Mouse (Mus musculus): ENCODE measurements around the gene Car15. TPM values are rescaled to one million over a fixed set of nuclear protein-coding genes. Genes with fewer than 3 reads are reported as not detected.

Gene Car15
- total RNA-seq, 4 experiments from 2014 or later = 0.46 to 1.1 (median 0.81) TPM

DNA sequence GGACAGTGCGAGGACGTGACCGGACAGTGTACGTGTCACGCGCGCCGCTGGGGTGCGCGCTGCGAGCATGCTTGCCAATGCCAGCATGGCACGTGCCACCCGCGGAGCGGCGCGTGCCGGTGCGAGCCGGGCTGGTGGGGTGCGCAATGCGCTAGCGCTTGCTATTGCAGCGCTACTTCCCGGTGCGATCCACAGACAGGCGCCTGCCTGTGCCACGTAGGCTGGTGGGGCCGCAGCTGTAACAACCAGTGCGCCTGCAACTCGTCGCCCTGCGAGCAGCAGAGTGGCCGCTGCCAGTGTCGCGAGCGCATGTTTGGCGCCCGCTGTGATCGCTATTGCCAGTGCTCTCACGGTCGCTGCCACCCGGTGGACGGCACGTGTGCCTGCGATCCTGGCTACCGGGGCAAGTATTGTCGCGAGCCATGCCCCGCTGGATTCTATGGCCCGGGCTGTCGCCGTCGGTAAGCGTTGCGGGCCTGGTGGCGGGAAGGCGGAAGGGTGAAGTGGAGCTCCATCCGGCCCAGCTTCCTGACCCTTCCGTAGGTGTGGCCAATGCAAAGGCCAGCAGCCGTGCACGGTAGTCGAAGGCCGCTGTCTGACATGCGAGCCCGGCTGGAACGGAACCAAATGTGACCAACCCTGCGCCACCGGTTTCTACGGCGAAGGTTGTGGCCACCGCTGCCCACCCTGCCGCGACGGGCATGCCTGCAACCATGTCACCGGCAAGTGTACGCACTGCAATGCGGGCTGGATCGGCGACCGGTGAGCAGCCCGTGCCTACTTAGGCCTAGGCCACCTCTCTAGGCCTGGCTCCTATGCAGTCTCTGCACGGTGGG, 35.1 kb downstream of the Car15 start:
- DNase-seq (ENCODE audit: low spot score in 2 of 2) = no peak

DNA sequence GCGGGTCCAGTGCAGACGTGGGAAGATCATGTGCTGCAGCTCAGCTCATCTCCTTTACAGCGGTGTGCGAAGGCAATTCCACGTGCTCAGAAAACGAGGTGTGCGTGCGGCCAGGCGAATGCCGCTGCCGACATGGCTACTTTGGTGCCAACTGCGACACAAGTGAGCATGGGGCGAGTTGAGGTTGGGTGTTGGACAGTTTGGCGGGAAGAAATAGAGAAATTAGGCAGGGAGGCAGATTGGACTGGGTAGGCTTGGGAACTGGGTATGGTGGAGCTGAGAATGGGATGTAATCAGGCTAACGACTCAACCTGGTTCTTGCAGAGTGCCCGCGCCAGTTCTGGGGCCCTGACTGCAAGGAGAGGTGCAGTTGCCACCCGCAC, 35.7 kb downstream of the Car15 start:
- DNase-seq (ENCODE audit: low spot score in 2 of 2) = no peak

DNA sequence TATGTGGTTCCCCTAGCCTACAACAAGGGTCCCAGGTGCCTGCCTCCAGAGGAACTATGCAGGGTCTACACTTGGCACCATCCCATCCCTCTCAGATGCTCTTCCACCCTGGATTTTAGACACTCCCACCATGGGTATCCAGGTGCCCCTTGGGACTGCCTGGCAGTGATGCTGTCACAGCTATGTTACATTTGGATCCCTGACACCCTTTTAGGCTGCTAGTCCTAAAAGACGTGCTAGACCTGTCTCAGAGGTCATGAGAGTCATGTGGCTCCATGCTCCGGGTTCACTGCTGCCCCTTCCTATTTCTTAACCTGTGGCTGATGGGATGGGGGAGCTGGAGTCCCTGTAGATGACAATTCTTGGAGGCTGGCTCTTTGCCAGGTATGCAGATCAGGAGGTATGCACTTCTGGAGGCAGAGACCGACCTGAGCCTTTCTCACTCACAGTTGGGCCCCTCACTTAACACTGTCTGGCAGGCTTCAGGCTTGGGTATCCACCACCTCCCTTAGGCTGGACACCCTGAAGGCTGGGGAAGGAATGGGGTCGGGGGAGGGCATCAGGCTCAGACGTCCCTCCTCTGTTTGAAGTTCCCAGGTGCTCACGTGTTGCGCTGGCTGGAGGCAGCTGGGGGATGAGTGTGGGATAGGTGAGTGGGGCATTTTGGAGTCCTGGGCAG, 36.2 kb downstream of the Car15 start:
- no peak for DNase-seq (ENCODE audit: low spot score in 2 of 2)

DNA sequence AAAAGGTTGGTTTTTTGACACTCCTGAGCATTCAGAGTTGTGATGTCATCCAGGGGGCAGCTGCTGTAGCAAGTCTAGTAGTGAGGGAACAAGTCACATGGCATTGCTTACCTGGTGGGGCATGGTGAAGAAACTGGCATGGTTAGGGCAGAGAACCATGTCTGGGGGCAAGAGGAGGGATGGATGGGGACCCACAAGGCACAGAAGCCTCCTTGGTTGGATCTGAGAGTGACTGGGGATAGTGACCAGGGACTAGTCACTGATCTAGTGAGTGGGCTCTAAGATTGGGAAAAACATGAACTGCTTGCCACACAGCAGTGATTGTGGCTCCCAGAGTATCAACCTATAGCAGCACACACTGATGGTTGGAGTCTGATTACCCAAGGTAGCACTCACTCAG, 38.6 kb downstream of the Car15 start:
- DNase-seq (ENCODE audit: low spot score in 2 of 2) = no peak

DNA sequence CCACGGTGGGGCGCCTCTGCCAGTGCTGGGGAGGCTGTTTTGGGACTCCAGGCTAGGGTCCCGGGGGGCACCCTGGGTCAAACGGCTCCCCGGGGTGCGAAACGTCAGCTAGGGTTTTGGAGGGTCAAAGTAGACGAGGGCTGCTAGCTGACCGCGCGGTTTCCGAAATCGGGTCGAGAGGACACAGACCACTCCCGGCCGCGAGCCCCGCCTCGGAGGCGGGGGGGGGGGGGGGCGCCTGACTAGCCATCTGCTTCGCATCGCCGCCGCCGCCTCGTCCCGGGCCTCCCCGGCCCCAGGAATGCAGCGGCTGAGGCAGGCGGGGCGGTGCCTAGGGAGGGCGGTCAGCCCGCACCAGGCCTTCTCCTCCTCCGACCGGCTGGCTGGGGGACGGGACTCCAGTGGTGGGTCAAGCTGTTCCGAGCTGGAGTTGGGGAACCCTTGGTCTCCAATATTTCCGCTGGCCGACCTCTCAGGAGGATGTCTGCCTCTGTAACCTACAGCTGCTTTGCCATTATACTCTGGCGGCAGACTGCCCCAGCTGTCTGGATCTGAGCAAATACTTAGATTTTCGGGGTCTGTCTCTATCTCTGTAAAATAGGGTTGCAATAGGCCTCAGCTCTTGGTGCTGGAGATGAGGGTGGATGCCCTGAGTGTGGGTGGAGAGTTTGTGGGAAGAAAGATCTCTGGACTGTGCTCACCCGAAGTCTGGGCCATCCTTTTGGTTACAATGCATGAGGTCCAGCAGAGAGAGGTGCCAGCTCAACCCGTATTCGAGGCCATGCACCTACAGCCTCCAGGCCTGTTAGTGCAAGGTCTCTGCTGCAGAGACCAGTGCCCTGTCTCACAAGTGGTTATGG, 39.6 kb downstream of the Car15 start:
- peak; percentile 36 to 60 for DNase-seq (ENCODE audit: low spot score in 2 of 2)

DNA sequence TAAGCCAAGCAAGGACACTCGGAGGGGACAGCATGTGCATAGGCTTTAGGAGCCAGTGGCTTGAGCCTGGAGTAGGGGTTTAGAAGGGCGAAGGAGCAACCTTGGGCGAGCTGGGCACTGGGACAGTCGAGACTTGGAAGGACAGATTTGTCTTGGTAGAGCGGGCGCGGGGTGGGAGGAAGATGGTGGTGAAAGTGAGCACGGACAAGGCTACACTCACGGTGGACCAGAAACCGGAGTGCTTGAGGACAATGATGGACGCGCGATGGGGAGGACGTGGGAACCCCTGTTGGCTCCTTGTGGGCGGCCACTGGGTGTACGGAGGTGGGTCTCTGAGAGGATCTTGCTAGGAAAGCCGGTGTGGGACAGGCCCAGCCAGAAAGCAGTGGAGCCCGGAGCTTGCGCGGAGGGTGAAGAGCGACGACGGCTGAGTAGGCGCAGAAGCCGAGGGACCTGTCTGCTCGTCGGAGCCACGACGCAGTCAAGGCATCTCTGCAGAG, 40.3 kb downstream of the Car15 start:
- DNase-seq (ENCODE audit: low spot score in 2 of 2) = no peak

DNA sequence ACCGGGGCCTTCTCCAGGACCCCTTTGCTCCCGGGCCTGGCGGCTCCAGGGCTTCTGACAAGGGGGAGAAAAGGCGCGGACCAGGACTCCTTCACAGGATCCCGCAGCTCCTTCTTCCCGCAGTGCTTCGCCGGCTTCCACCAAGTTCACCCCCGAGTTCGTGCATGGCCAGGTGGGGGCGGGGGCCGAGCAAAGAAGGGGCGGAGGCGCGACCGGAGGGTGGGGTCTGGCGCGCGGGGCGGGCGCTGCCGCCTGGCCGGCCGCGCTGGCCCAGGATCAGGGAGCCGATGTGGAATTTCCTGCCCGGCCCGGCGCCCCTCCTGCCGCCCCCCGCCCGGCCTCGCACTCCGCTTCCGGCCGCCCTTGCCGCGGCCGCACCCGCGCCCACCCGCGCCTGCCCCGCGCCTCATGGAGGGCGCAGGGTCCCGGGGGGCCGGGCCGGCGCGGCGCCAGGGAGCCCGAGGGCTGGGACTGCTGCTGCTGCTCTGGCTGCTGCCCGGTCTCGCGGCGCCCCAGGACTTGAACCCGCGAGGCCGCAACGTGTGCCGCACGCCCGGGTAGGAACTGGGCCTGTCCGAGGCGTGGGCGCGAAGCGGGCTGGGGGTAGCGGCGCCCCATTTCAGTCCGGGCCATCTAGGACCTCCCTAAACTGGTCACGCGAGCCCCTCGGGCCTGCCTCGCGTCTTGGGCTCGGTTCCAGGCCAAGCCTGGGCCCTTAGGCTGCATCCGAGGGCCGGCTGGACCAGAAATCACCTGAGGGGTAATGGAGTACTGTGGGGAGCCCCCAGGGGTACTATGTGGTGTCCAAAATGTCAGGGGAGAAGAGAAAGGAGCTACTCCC, 41.0 kb downstream of the Car15 start, which contains the start of gene Scarf2:
TSS of gene Scarf2 (plus strand) at position 312 of the 841 bp plus-strand sequence.
- DNase-seq (ENCODE audit: low spot score in 2 of 2) = peak in 1 of 2 experiments; percentile 42

DNA sequence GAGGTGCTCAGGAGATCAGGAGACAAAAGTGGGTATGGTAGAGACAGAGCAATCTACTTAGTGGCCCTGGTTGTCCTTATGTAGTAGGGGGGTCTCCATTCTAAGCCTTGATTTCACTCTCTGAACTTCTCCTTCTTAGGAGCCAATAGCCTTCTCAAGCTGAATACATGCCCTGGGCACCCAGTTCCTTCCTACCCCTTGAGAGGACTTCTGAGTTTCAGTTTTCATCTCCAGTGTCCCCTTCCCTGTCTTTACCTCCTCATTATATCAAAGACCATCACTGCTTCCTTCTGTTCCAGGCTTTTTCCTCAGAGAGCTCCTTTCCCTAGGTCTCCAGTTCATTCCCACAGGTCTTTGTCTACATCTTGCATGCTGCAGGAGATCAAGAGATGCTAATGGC, 41.6 kb downstream of the Car15 start:
- no peak for DNase-seq (ENCODE audit: low spot score in 2 of 2)

DNA sequence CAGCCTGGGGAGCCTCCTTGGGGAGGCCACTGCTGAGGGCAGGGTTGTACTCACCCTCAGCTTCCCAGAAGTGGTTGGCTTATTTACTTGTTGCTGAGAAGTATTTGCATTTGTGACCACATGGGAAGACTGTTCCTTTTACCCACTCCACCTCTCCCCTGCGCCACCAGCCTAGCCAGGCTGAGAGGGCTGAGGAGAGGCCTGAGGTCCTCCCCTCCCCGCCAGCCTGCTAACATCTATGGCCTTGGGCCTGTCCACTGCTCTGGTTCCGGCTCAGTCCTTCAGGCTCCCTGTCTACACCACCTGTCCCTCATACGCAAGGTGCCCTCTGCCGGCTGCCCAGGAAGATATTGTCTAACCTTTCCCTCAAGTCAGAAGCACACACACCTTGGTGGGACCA, 42.5 kb downstream of the Car15 start:
- no peak for DNase-seq (ENCODE audit: low spot score in 2 of 2)

DNA sequence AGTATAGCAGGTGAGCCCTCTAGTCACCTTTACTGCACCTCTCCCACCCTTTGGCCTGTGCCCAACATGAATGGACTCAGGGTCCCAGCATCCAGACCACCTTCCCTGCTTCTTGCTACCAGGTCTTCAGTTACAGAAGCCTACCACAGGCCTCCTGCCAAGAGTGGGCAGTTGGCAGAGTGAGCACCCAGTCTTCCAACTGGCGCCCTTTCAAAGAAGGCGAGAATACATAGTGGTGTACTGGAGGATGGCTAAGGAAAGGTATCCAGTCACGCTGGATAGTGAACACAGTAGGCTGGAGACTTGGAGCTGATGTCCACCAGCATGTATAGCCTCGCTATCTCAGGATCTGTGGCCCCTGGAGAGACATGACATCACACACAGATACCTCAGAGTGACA, 44.1 kb downstream of the Car15 start:
- DNase-seq (ENCODE audit: low spot score in 2 of 2) = no peak

DNA sequence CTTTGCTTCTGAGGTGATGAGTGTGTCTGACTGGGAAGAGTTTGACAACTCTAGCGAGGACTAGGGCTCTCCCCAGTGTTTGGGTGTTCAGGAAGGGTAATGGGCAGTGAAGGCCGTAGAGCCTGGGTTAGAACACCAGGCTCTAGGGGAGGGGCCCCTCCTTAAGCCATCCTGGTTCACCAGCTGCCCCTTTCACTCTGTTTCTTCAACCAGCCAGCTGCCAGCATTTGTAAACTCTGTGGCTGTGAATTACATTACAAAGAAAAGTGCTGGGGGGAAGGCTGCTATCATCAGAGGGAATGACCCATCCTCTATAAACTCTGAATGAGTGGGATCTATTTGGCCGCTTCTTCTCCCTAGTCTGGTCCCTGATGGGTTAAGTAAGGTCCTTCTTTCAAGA, 45.4 kb downstream of the Car15 start:
- no peak for DNase-seq (ENCODE audit: low spot score in 2 of 2)

DNA sequence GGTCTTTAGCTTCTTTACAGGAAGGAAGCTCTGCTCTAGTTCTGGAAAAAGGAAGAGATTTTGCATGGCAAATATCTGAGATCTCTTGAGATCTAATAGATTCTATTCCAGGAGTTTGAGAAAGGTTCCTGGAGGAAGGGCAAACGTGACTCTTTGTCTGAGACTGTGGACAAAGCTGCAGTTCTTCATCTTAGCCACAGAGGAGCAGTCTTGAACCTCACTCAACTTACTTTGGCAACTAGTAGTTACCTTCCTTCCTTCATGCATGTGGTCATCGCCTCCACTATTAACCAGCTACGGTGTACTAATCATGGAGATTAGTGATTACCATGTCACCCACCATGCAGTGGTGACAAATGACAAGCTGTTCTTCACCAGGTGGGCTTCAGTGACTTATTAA, 52.8 kb downstream of the Car15 start:
- no peak for DNase-seq (ENCODE audit: low spot score in 2 of 2)

Other genes starting within 250 kb of the Car15 start
- 10 to 100 TPM in 3 of 4 experiments, 1 to 10 TPM in 1; 8.8 to 13.8 (median 12.1) TPM for gene Smpd4, start 219.0 kb downstream of the Car15 start, total RNA-seq (2022)
- gene Ccdc74a, start 191.9 kb downstream of the Car15 start, total RNA-seq (2022) = under 1 TPM in 2 of 4 experiments, not detected in 2; 0.41 to 0.81 TPM
- 10 to 100 TPM; 11.7 to 16.7 (median 14.4) TPM for gene Med15, start 105.5 kb downstream of the Car15 start, total RNA-seq (2022)
- gene Klhl22, start 78.7 kb downstream of the Car15 start, total RNA-seq (2022) = 10 to 100 TPM; 20.1 to 30.6 (median 25.4) TPM
- 1 to 10 TPM; 1.1 to 3.3 (median 2.4) TPM for gene Scarf2, start 41.1 kb downstream of the Car15 start, total RNA-seq (2022)
- not detected for gene B830017H08Rik, start 5.2 kb downstream of the Car15 start, total RNA-seq (2022)
- gene Gm20518, start 53.3 kb upstream of the Car15 start, total RNA-seq (2022) = under 1 TPM; 0.10 to 0.13 (median 0.12) TPM
- under 1 TPM in 1 of 4 experiments, not detected in 3; 0.07 TPM for gene Tssk1, start 55.9 kb upstream of the Car15 start, total RNA-seq (2022)
- 10 to 100 TPM; 19.1 to 22.8 (median 20.5) TPM for gene Dgcr2, start 60.2 kb upstream of the Car15 start, total RNA-seq (2022)
- gene Tssk2, start 60.3 kb upstream of the Car15 start, total RNA-seq (2022) = not detected
- 1 to 10 TPM; 6.0 to 6.6 (median 6.2) TPM for gene Ess2, start 73.0 kb upstream of the Car15 start, total RNA-seq (2022)
- not detected for gene Gsc2, start 76.7 kb upstream of the Car15 start, total RNA-seq (2022)
- 1 to 10 TPM; 1.1 to 6.7 (median 3.7) TPM for gene Slc25a1, start 89.9 kb upstream of the Car15 start, total RNA-seq (2022)
- not detected for gene Vpreb2, start 142.1 kb upstream of the Car15 start, total RNA-seq (2022)
- gene Dgcr6, start 214.5 kb upstream of the Car15 start, total RNA-seq (2022) = 10 to 100 TPM; 48.2 to 56.8 (median 51.2) TPM

Measured in gastrocnemius, adult 8-10 months (tissue).